Mouse (Mus musculus) hindbrain, embryonic 14.5 days (tissue): Measurements from ENCODE around the gene Rhbdf1. TPM values are rescaled to one million over a fixed set of nuclear protein-coding genes. Genes with fewer than 3 reads are reported as not detected.

ENCODE experiments used
- ATAC-seq: fragments of 200-750 bp; cut with Nextera tagmentation; 2 replicates; pipeline ENCODE4 v1.8.0; 2017; ENCODE audit warnings: moderate number of reproducible peaks, mild to moderate bottlenecking, moderate TSS enrichment, moderate library complexity; ENCODE audit not compliant: low FRiP score
- DNase-seq: peaks from one replicate; pipeline ENCODE4 v3.0.0-alpha.2; 2015; ENCODE audit warnings: low spot score
- H3K27ac ChIP-seq: fragments of 300-500 bp; sonication (generic); 2 replicates; pipeline ENCODE4 v1.5.1; 2014; ENCODE audit warnings: mild to moderate bottlenecking, moderate library complexity
- H3K27me3 ChIP-seq: fragments of 300-500 bp; sonication (generic); 2 replicates; pipeline ENCODE4 v1.6.1; 2014; ENCODE audit warnings: mild to moderate bottlenecking, low read length, mixed read lengths; ENCODE audit not compliant: control insufficient read depth, insufficient read depth
- H3K36me3 ChIP-seq: fragments of 300-500 bp; sonication (generic); replicated peaks from 2 replicates; pipeline ENCODE4 v1.6.1; 2014; ENCODE audit not compliant: control insufficient read depth, insufficient read depth
- H3K4me1 ChIP-seq: fragments of 300-500 bp; sonication (generic); replicated peaks from 2 replicates; pipeline ENCODE4 v1.6.1; 2014; ENCODE audit warnings: antibody characterized with exemption, low read length, mixed read lengths; ENCODE audit not compliant: control insufficient read depth, insufficient read depth
- H3K4me2 ChIP-seq: fragments of 300-500 bp; sonication (generic); replicated peaks from 2 replicates; pipeline ENCODE4 v1.6.1; 2014; ENCODE audit warnings: mild to moderate bottlenecking, moderate library complexity
- H3K4me3 ChIP-seq: fragments of 300-500 bp; sonication (generic); replicated peaks from 2 replicates; pipeline ENCODE4 v1.5.1; 2014; ENCODE audit warnings: mild to moderate bottlenecking, low read length
- H3K9ac ChIP-seq: fragments of 300-500 bp; sonication (generic); 2 replicates; pipeline ENCODE4 v1.6.1; 2014
- H3K9me3 ChIP-seq: fragments of 300-500 bp; sonication (generic); 2 replicates; pipeline ENCODE4 v1.6.1; 2016; ENCODE audit warnings: low read length; ENCODE audit not compliant: control insufficient read depth
- WGBS: fragments of 180-500 bp; shearing (Covaris S2); extraction: QIAGEN DNeasy Blood & Tissue Kit; methylation state at CpG from one replicate; pipeline ENCODE4 v1.1.7; 2014; 5-methylcytosine and 5-hydroxymethylcytosine counted together
- polyA plus RNA-seq: library from polyadenylated mRNA; unstranded; fragments of >200 nt; fragmentation: Nextera tagmentation; extraction: Ambion mirVana; gene quantifications from 2 replicates; pipeline ENCODE4 v1.2.1, GENCODE M21; 2014

The Rhbdf1 gene
- polyA plus RNA-seq, 1 experiment from 2014 or later = 18.9 TPM

GRCm38 (mm10) chr11:32225222-32226104, 3.4 kb upstream of the Rhbdf1 start:
- Histone ChIP-seq H3K4me3 (no peak overlapping the region), H3K27ac (peak overlapping the region; percentile 40), H3K36me3 (peaks cover 15% of the 10 kb centered on the region), H3K4me2 (no peak overlapping the region), H3K4me1 (peaks cover 26% of the 10 kb centered on the region), H3K9ac (no peak overlapping the region), H3K9me3 (no peaks in the 10 kb centered on the region), H3K27me3 (peaks cover 26% of the 10 kb centered on the region)
- ATAC-seq (no peak), DNase-seq (no peak)
- 71% methylated on average over 7 of the region's 7 CpGs for WGBS

GRCm38 (mm10) chr11:32224468-32225139, 2.5 kb upstream of the Rhbdf1 start:
- Histone ChIP-seq H3K36me3 (peaks cover 6% of the 10 kb centered on the region; the same call in 1 of the 2 replicates), H3K9ac (no peak overlapping the region), H3K4me2 (no peak overlapping the region), H3K4me3 (no peak overlapping the region), H3K4me1 (peaks cover 26% of the 10 kb centered on the region), H3K9me3 (no peaks in the 10 kb centered on the region), H3K27me3 (peaks cover 26% of the 10 kb centered on the region), H3K27ac (peak overlapping the region; percentile 40)
- DNase-seq (peak; percentile 52), ATAC-seq (no peak; the same call in 1 of the 2 replicates)
- WGBS = 17% methylated on average over 4 of the region's 4 CpGs

GRCm38 (mm10) chr11:32223297-32223967, 1.3 kb upstream of the Rhbdf1 start:
- Histone ChIP-seq H3K4me2 (peak overlapping the region; percentile 99; the same call in 1 of the 2 replicates), H3K4me3 (no peak overlapping the region)

DNA sequence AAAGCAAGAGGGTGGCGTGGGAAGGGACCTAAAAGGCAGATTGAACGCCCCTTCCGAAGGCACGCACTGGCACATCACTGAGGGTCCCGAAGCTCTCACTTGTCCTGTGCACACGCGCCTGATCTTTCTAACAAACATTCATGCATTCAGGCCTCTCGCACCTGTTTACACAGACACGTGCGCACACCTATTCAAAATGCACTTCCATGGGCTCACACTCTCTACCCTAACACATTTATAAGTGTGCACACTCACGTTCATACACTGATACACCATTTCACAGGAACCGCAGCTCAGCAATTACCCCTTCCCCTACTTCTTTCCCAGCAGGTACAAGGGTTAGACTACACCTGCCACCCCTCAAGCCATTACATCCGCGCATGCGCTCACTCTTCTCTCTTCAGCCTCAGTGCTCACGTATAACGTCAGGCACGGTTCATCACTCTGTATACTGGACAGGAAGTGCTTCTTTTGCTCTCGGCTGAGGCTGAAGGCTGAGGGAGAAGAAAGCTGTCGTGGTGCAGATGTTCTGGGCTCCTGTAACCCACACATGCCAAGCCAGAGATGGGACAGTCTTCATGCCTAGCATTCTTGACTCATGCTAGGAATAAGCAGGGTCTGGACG, 582 bp upstream of the Rhbdf1 start:
- WGBS = 6% methylated on average over 21 of the region's 21 CpGs
- peak overlapping the region; percentile 99 for H3K4me2 ChIP-seq
- no peaks in the 10 kb centered on the region for H3K36me3 ChIP-seq
- H3K9ac ChIP-seq = peak overlapping the region; percentile 78
- peaks cover 26% of the 10 kb centered on the region for H3K27me3 ChIP-seq
- H3K9me3 ChIP-seq = no peaks in the 10 kb centered on the region
- DNase-seq (peak; percentile 38), ATAC-seq (no peak)
- H3K4me1 ChIP-seq = peaks cover 33% of the 10 kb centered on the region
- peak overlapping the region; percentile 66 for H3K4me3 ChIP-seq
- no peak overlapping the region for H3K27ac ChIP-seq

More at GRCm38 (mm10) chr11:32223297-32223967, 1.3 kb upstream of the Rhbdf1 start:
- H3K27ac ChIP-seq = no peak overlapping the region
- H3K4me1 ChIP-seq = peaks cover 34% of the 10 kb centered on the region
- 70% methylated on average over 4 of the region's 4 CpGs for WGBS
- no peak overlapping the region for H3K9ac ChIP-seq
- peaks cover 26% of the 10 kb centered on the region for H3K27me3 ChIP-seq
- ATAC-seq (no peak), DNase-seq (no peak)
- H3K36me3 ChIP-seq = no peaks in the 10 kb centered on the region; the same call in 1 of the 2 replicates
- no peaks in the 10 kb centered on the region for H3K9me3 ChIP-seq

DNA sequence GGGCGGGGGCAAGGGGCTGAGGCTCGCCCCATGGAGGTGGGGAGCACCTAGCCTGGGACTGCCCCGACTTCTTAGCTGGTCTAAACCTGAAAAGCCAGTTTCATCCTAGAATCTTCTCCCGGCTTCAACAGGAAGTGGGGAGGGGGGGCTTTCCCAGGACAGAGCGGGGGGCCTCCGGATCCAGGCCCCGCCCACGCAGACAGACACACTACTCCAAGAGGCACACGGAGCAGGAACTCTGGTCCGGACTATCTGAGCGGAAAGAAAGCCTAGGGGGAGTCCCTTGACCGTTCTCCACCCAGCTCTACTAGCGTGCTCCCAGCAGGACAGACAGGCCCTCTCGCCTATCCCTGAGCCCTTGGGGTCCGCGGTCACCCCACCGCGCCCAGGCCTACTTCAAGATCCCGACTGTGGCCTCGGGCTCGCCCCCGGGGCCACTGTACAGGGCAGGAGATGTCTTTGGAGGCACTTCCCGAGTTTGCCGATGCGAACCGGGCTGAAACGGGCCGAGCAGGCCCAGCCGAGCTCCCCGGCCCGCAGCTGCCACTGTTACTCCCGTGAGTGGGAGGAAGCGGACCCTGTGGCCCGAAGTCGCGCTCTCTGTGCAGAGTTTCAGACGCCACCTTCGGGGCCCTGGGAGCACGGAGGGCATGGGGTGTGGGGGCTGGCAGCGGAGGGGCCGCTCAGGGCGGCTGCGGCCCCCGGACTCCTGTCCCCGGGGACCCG, 712 bp downstream of the Rhbdf1 start:
- 1% methylated on average over 38 of the region's 46 CpGs for WGBS
- Histone ChIP-seq H3K4me3 (peak overlapping the region; percentile 66), H3K27me3 (peaks cover 26% of the 10 kb centered on the region), H3K4me2 (peak overlapping the region; percentile 99), H3K27ac (peak overlapping the region; percentile 78), H3K4me1 (peaks cover 20% of the 10 kb centered on the region), H3K36me3 (no peaks in the 10 kb centered on the region), H3K9me3 (no peaks in the 10 kb centered on the region), H3K9ac (peak overlapping the region; percentile 78)
- DNase-seq (no peak), ATAC-seq (peak; percentile 43)

GRCm38 (mm10) chr11:32220607-32221224, 1.4 kb downstream of the Rhbdf1 start:
- WGBS = 40% methylated on average over 10 of the region's 10 CpGs
- peak overlapping the region; percentile 66 for H3K4me3 ChIP-seq
- no peaks in the 10 kb centered on the region for H3K36me3 ChIP-seq
- H3K27ac ChIP-seq = peak overlapping the region; percentile 78; the same call in 1 of the 2 replicates
- H3K9ac ChIP-seq = peak overlapping the region; percentile 78
- H3K4me1 ChIP-seq = peaks cover 16% of the 10 kb centered on the region
- H3K27me3 ChIP-seq = peaks cover 26% of the 10 kb centered on the region
- no peaks in the 10 kb centered on the region for H3K9me3 ChIP-seq
- no peak for DNase-seq
- ATAC-seq = peak; percentile 21
- peak overlapping the region; percentile 99 for H3K4me2 ChIP-seq

DNA sequence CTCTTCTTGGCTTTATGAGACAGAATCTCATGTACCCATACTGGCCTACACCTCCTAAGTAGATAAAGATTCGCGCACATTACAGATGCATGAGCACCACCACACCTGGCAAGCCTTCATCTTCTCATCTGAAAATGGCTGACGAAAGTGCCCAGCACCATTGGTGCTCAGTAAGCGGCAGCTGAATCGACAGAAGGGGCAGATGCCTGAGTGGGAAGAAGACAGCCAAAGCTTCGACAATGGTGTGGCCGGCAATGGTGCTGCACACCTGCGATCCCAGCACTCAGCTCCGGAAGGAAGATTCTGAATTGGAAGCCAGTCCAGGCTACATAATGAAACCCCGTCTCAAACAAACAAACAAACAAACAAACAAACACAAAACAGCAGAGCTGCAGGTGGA, 2.8 kb downstream of the Rhbdf1 start:
- WGBS = 93% methylated on average over 10 of the region's 10 CpGs
- Histone ChIP-seq H3K4me3 (no peak overlapping the region), H3K9me3 (no peaks in the 10 kb centered on the region), H3K9ac (no peak overlapping the region), H3K27me3 (peaks cover 26% of the 10 kb centered on the region), H3K27ac (no peak overlapping the region), H3K36me3 (no peaks in the 10 kb centered on the region), H3K4me2 (0 out of 2 replicates have a peak overlapping the region, but pooled peaks have one; percentile 7), H3K4me1 (peaks cover 16% of the 10 kb centered on the region)
- no peak for ATAC-seq
- DNase-seq = no peak

- ATAC-seq = no peak
- DNase-seq = no peak
- Histone ChIP-seq H3K27ac (no peak overlapping the region), H3K36me3 (no peaks in the 10 kb centered on the region), H3K4me2 (peak overlapping the region; percentile 6; the same call in 1 of the 2 replicates), H3K4me1 (peaks cover 16% of the 10 kb centered on the region), H3K9ac (no peak overlapping the region), H3K9me3 (no peaks in the 10 kb centered on the region), H3K27me3 (peaks cover 19% of the 10 kb centered on the region), H3K4me3 (no peak overlapping the region)
- WGBS = 46% methylated on average over 6 of the region's 6 CpGs
Observed at GRCm38 (mm10) chr11:32218501-32219050, 3.5 kb downstream of the Rhbdf1 start.
